Mouse (Mus musculus): ENCODE measurements around the gene H3f3b. TPM values are rescaled to one million over a fixed set of nuclear protein-coding genes. Genes with fewer than 3 reads are reported as not detected.

The H3f3b gene
- 48.6 and 118 TPM in 2 replicates for polyA plus RNA-seq (2012; rRNA removed)

- Histone ChIP-seq H3K4me3 (ENCODE audit: low read depth, low read length) (no peak within 1 kb of the TSS), H3K27ac (ENCODE audit: insufficient read depth, low read depth, low read length) (no peak within 1 kb of the TSS), H3K4me1 (ENCODE audit: control insufficient read depth, insufficient read depth, insufficient read length, low read length) (peaks cover 3% of the 10 kb centered on the region; the same call in 1 of the 2 replicates), H3K27me3 (ENCODE audit: control insufficient read depth, insufficient read depth, low read length) (no peaks in the 10 kb centered on the region), H3K36me3 (ENCODE audit: control insufficient read depth, insufficient read depth, low read length) (peaks cover 6% of the 10 kb centered on the region)
- no peak for TF ChIP-seq CTCF (IDR thresholded peaks at IDR 0.05; ENCODE audit: extremely low read depth, insufficient read length, insufficient replicate concordance, low read depth, low read length)
- TF ChIP-seq POLR2A (IDR thresholded peaks at IDR 0.05; ENCODE audit: low read depth, low read length), result no peak
- 83% methylated on average over 4 of the region's 4 CpGs for WGBS
Observed at GRCm38 (mm10) chr11:116027756-116028155, at the start of gene H3f3b. Gene H3f3b (minus strand): TSS chr11:116027962.

GRCm38 (mm10) chr11:116076836-116077235 lies 49.1 kb upstream of the H3f3b start:
- H3K36me3 ChIP-seq (ENCODE audit: control insufficient read depth, insufficient read depth, low read length), result peaks cover 33% of the 10 kb centered on the region
- no peak for TF ChIP-seq POLR2A (IDR thresholded peaks at IDR 0.05; ENCODE audit: low read depth, low read length)
- no peak for TF ChIP-seq CTCF (IDR thresholded peaks at IDR 0.05; ENCODE audit: extremely low read depth, insufficient read length, insufficient replicate concordance, low read depth, low read length)
- no peaks in the 10 kb centered on the region for H3K27me3 ChIP-seq (ENCODE audit: control insufficient read depth, insufficient read depth, low read length)
- 79% methylated on average over 7 of the region's 7 CpGs for WGBS
- peak overlapping the region; percentile 55 for H3K4me3 ChIP-seq (ENCODE audit: low read depth, low read length)
- H3K27ac ChIP-seq (ENCODE audit: insufficient read depth, low read depth, low read length), result peak overlapping the region; percentile 82
- H3K4me1 ChIP-seq (ENCODE audit: control insufficient read depth, insufficient read depth, insufficient read length, low read length), result peaks cover 14% of the 10 kb centered on the region

GRCm38 (mm10) chr11:116076266-116076540 lies 48.4 kb upstream of the H3f3b start:
- no peaks in the 10 kb centered on the region for H3K27me3 ChIP-seq (ENCODE audit: control insufficient read depth, insufficient read depth, low read length)
- H3K4me3 ChIP-seq (ENCODE audit: low read depth, low read length), result peak overlapping the region; percentile 55
- TF ChIP-seq POLR2A (IDR thresholded peaks at IDR 0.05; ENCODE audit: low read depth, low read length) (no peak), CTCF (IDR thresholded peaks at IDR 0.05; ENCODE audit: extremely low read depth, insufficient read length, insufficient replicate concordance, low read depth, low read length) (no peak)
- H3K36me3 ChIP-seq (ENCODE audit: control insufficient read depth, insufficient read depth, low read length), result peaks cover 27% of the 10 kb centered on the region
- peaks cover 14% of the 10 kb centered on the region for H3K4me1 ChIP-seq (ENCODE audit: control insufficient read depth, insufficient read depth, insufficient read length, low read length)
- 87% methylated on average over 7 of the region's 7 CpGs for WGBS
- no peak overlapping the region for H3K27ac ChIP-seq (ENCODE audit: insufficient read depth, low read depth, low read length)

GRCm38 (mm10) chr11:116075539-116076265 lies 47.9 kb upstream of the H3f3b start:
- 55% methylated on average over 20 of the region's 20 CpGs for WGBS
- Histone ChIP-seq H3K36me3 (ENCODE audit: control insufficient read depth, insufficient read depth, low read length) (peaks cover 22% of the 10 kb centered on the region), H3K4me3 (ENCODE audit: low read depth, low read length) (no peak overlapping the region), H3K4me1 (ENCODE audit: control insufficient read depth, insufficient read depth, insufficient read length, low read length) (peaks cover 14% of the 10 kb centered on the region), H3K27me3 (ENCODE audit: control insufficient read depth, insufficient read depth, low read length) (no peaks in the 10 kb centered on the region), H3K27ac (ENCODE audit: insufficient read depth, low read depth, low read length) (no peak overlapping the region)
- TF ChIP-seq POLR2A (IDR thresholded peaks at IDR 0.05; ENCODE audit: low read depth, low read length) (no peak), CTCF (IDR thresholded peaks at IDR 0.05; ENCODE audit: extremely low read depth, insufficient read length, insufficient replicate concordance, low read depth, low read length) (no peak)

GRCm38 (mm10) chr11:116074436-116074991 lies 46.8 kb upstream of the H3f3b start:
- no peaks in the 10 kb centered on the region for H3K27me3 ChIP-seq (ENCODE audit: control insufficient read depth, insufficient read depth, low read length)
- peaks cover 10% of the 10 kb centered on the region for H3K36me3 ChIP-seq (ENCODE audit: control insufficient read depth, insufficient read depth, low read length)
- no peak overlapping the region for H3K4me3 ChIP-seq (ENCODE audit: low read depth, low read length)
- WGBS, result 75% methylated on average over 7 of the region's 7 CpGs
- peaks cover 14% of the 10 kb centered on the region for H3K4me1 ChIP-seq (ENCODE audit: control insufficient read depth, insufficient read depth, insufficient read length, low read length)
- TF ChIP-seq CTCF (IDR thresholded peaks at IDR 0.05; ENCODE audit: extremely low read depth, insufficient read length, insufficient replicate concordance, low read depth, low read length), result no peak
- no peak overlapping the region for H3K27ac ChIP-seq (ENCODE audit: insufficient read depth, low read depth, low read length)

- H3K4me3 ChIP-seq (ENCODE audit: low read depth, low read length), result no peak overlapping the region
- no peak for TF ChIP-seq POLR2A (IDR thresholded peaks at IDR 0.05; ENCODE audit: low read depth, low read length)
- no peak for TF ChIP-seq CTCF (IDR thresholded peaks at IDR 0.05; ENCODE audit: extremely low read depth, insufficient read length, insufficient replicate concordance, low read depth, low read length)
- 88% methylated on average over 3 of the region's 3 CpGs for WGBS
- H3K36me3 ChIP-seq (ENCODE audit: control insufficient read depth, insufficient read depth, low read length), result no peaks in the 10 kb centered on the region
- H3K27me3 ChIP-seq (ENCODE audit: control insufficient read depth, insufficient read depth, low read length), result no peaks in the 10 kb centered on the region
- H3K27ac ChIP-seq (ENCODE audit: insufficient read depth, low read depth, low read length), result no peak overlapping the region
- peaks cover 5% of the 10 kb centered on the region; the same call in 1 of the 2 replicates for H3K4me1 ChIP-seq (ENCODE audit: control insufficient read depth, insufficient read depth, insufficient read length, low read length)
Observed at GRCm38 (mm10) chr11:116072608-116073007, 44.8 kb upstream of the H3f3b start.

- Histone ChIP-seq H3K4me1 (ENCODE audit: control insufficient read depth, insufficient read depth, insufficient read length, low read length) (no peaks in the 10 kb centered on the region; the same call in 1 of the 2 replicates), H3K27ac (ENCODE audit: insufficient read depth, low read depth, low read length) (no peak overlapping the region), H3K36me3 (ENCODE audit: control insufficient read depth, insufficient read depth, low read length) (no peaks in the 10 kb centered on the region), H3K4me3 (ENCODE audit: low read depth, low read length) (no peak overlapping the region), H3K27me3 (ENCODE audit: control insufficient read depth, insufficient read depth, low read length) (no peaks in the 10 kb centered on the region)
- 47% methylated on average over 5 of the region's 5 CpGs for WGBS
- TF ChIP-seq POLR2A (IDR thresholded peaks at IDR 0.05; ENCODE audit: low read depth, low read length) (no peak), CTCF (IDR thresholded peaks at IDR 0.05; ENCODE audit: extremely low read depth, insufficient read length, insufficient replicate concordance, low read depth, low read length) (peak; percentile 71; the same call in 1 of the 2 replicates)
Observed at GRCm38 (mm10) chr11:116071510-116071909, 43.7 kb upstream of the H3f3b start.
